Mouse (Mus musculus): Measurements from ENCODE around the gene March4. TPM values are rescaled to one million over a fixed set of nuclear protein-coding genes. Genes with fewer than 3 reads are reported as not detected.

The March4 gene
- polyA plus RNA-seq, 1 experiment from 2014 or later = 0.13 TPM

GRCm38 (mm10) chr1:72509551-72509950, 27.2 kb downstream of the March4 start:
- no peak for ATAC-seq (ENCODE audit: insufficient number of reproducible peaks, insufficient read depth, low FRiP score, low read depth)
- WGBS = 82% methylated on average over 4 of the region's 4 CpGs

GRCm38 (mm10) chr1:72507670-72508069, 29.1 kb downstream of the March4 start:
- H3K4me1 ChIP-seq (ENCODE audit: control insufficient read depth, insufficient read depth, low read length) = no peaks in the 10 kb centered on the region
- H3K4me2 ChIP-seq (replicated peaks; ENCODE audit: low read depth, low read length) = no peak overlapping the region
- no peak overlapping the region for H3K4me3 ChIP-seq (ENCODE audit: low read depth, low read length)
- no peak overlapping the region for H3K27ac ChIP-seq (ENCODE audit: low read length)
- H3K9ac ChIP-seq (replicated peaks; ENCODE audit: low read depth, low read length) = no peak overlapping the region
- H3K27me3 ChIP-seq (ENCODE audit: control insufficient read depth, insufficient read depth, low read length) = no peaks in the 10 kb centered on the region
- H3K36me3 ChIP-seq (ENCODE audit: control insufficient read depth, insufficient read depth, low read length) = no peaks in the 10 kb centered on the region
- WGBS = 52% methylated on average over 2 of the region's 2 CpGs
- H3K9me3 ChIP-seq (ENCODE audit: control insufficient read depth, low read depth, low read length) = no peaks in the 10 kb centered on the region
- ATAC-seq (ENCODE audit: insufficient number of reproducible peaks, insufficient read depth, low FRiP score, low read depth) = no peak

More at GRCm38 (mm10) chr1:72509551-72509950, 27.2 kb downstream of the March4 start:
- Histone ChIP-seq H3K4me1 (ENCODE audit: control insufficient read depth, insufficient read depth, low read length) (no peaks in the 10 kb centered on the region), H3K9ac (replicated peaks; ENCODE audit: low read depth, low read length) (no peak overlapping the region), H3K36me3 (ENCODE audit: control insufficient read depth, insufficient read depth, low read length) (no peaks in the 10 kb centered on the region), H3K4me3 (ENCODE audit: low read depth, low read length) (no peak overlapping the region), H3K4me2 (replicated peaks; ENCODE audit: low read depth, low read length) (no peak overlapping the region), H3K27ac (ENCODE audit: low read length) (no peak overlapping the region), H3K9me3 (ENCODE audit: control insufficient read depth, low read depth, low read length) (no peaks in the 10 kb centered on the region), H3K27me3 (ENCODE audit: control insufficient read depth, insufficient read depth, low read length) (no peaks in the 10 kb centered on the region)

GRCm38 (mm10) chr1:72506202-72506601, 30.5 kb downstream of the March4 start:
- H3K4me2 ChIP-seq (replicated peaks; ENCODE audit: low read depth, low read length) = no peak overlapping the region
- no peaks in the 10 kb centered on the region for H3K36me3 ChIP-seq (ENCODE audit: control insufficient read depth, insufficient read depth, low read length)
- H3K9me3 ChIP-seq (ENCODE audit: control insufficient read depth, low read depth, low read length) = no peaks in the 10 kb centered on the region
- H3K27ac ChIP-seq (ENCODE audit: low read length) = no peak overlapping the region
- no peaks in the 10 kb centered on the region for H3K4me1 ChIP-seq (ENCODE audit: control insufficient read depth, insufficient read depth, low read length)
- ATAC-seq (ENCODE audit: insufficient number of reproducible peaks, insufficient read depth, low FRiP score, low read depth) = no peak
- 60% methylated on average over 10 of the region's 10 CpGs for WGBS
- no peak overlapping the region for H3K4me3 ChIP-seq (ENCODE audit: low read depth, low read length)
- no peaks in the 10 kb centered on the region for H3K27me3 ChIP-seq (ENCODE audit: control insufficient read depth, insufficient read depth, low read length)
- H3K9ac ChIP-seq (replicated peaks; ENCODE audit: low read depth, low read length) = no peak overlapping the region

- Histone ChIP-seq H3K27ac (ENCODE audit: low read length) (no peak overlapping the region), H3K9ac (replicated peaks; ENCODE audit: low read depth, low read length) (no peak overlapping the region), H3K27me3 (ENCODE audit: control insufficient read depth, insufficient read depth, low read length) (no peaks in the 10 kb centered on the region), H3K9me3 (ENCODE audit: control insufficient read depth, low read depth, low read length) (no peaks in the 10 kb centered on the region), H3K4me2 (replicated peaks; ENCODE audit: low read depth, low read length) (no peak overlapping the region), H3K4me1 (ENCODE audit: control insufficient read depth, insufficient read depth, low read length) (no peaks in the 10 kb centered on the region), H3K36me3 (ENCODE audit: control insufficient read depth, insufficient read depth, low read length) (no peaks in the 10 kb centered on the region), H3K4me3 (ENCODE audit: low read depth, low read length) (no peak overlapping the region)
- ATAC-seq (ENCODE audit: insufficient number of reproducible peaks, insufficient read depth, low FRiP score, low read depth) = no peak
- 85% methylated on average over 5 of the region's 5 CpGs for WGBS
Measured at GRCm38 (mm10) chr1:72497609-72498008, 39.1 kb downstream of the March4 start.

- H3K9me3 ChIP-seq (ENCODE audit: control insufficient read depth, low read depth, low read length) = no peaks in the 10 kb centered on the region
- H3K4me1 ChIP-seq (ENCODE audit: control insufficient read depth, insufficient read depth, low read length) = no peaks in the 10 kb centered on the region
- H3K9ac ChIP-seq (replicated peaks; ENCODE audit: low read depth, low read length) = no peak overlapping the region
- no peaks in the 10 kb centered on the region for H3K36me3 ChIP-seq (ENCODE audit: control insufficient read depth, insufficient read depth, low read length)
- WGBS = 87% methylated on average over 3 of the region's 3 CpGs
- H3K4me3 ChIP-seq (ENCODE audit: low read depth, low read length) = no peak overlapping the region
- no peaks in the 10 kb centered on the region for H3K27me3 ChIP-seq (ENCODE audit: control insufficient read depth, insufficient read depth, low read length)
- H3K4me2 ChIP-seq (replicated peaks; ENCODE audit: low read depth, low read length) = no peak overlapping the region
- no peak overlapping the region for H3K27ac ChIP-seq (ENCODE audit: low read length)
- no peak for ATAC-seq (ENCODE audit: insufficient number of reproducible peaks, insufficient read depth, low FRiP score, low read depth)
Measured at GRCm38 (mm10) chr1:72493454-72493853, 43.3 kb downstream of the March4 start.

- Histone ChIP-seq H3K9ac (replicated peaks; ENCODE audit: low read depth, low read length) (no peak overlapping the region), H3K4me1 (ENCODE audit: control insufficient read depth, insufficient read depth, low read length) (no peaks in the 10 kb centered on the region), H3K27ac (ENCODE audit: low read length) (no peak overlapping the region), H3K27me3 (ENCODE audit: control insufficient read depth, insufficient read depth, low read length) (no peaks in the 10 kb centered on the region), H3K9me3 (ENCODE audit: control insufficient read depth, low read depth, low read length) (no peaks in the 10 kb centered on the region), H3K4me3 (ENCODE audit: low read depth, low read length) (no peak overlapping the region), H3K36me3 (ENCODE audit: control insufficient read depth, insufficient read depth, low read length) (no peaks in the 10 kb centered on the region), H3K4me2 (replicated peaks; ENCODE audit: low read depth, low read length) (no peak overlapping the region)
- ATAC-seq (ENCODE audit: insufficient number of reproducible peaks, insufficient read depth, low FRiP score, low read depth) = no peak
- WGBS = 85% methylated on average over 10 of the region's 10 CpGs
Measured at GRCm38 (mm10) chr1:72492666-72493065, 44.1 kb downstream of the March4 start.

- H3K9me3 ChIP-seq (ENCODE audit: control insufficient read depth, low read depth, low read length) = no peaks in the 10 kb centered on the region
- no peaks in the 10 kb centered on the region for H3K27me3 ChIP-seq (ENCODE audit: control insufficient read depth, insufficient read depth, low read length)
- no peaks in the 10 kb centered on the region for H3K36me3 ChIP-seq (ENCODE audit: control insufficient read depth, insufficient read depth, low read length)
- WGBS = 67% methylated on average over 5 of the region's 5 CpGs
- H3K4me1 ChIP-seq (ENCODE audit: control insufficient read depth, insufficient read depth, low read length) = no peaks in the 10 kb centered on the region
- H3K4me3 ChIP-seq (ENCODE audit: low read depth, low read length) = no peak overlapping the region
- H3K27ac ChIP-seq (ENCODE audit: low read length) = no peak overlapping the region
- H3K9ac ChIP-seq (replicated peaks; ENCODE audit: low read depth, low read length) = no peak overlapping the region
- no peak for ATAC-seq (ENCODE audit: insufficient number of reproducible peaks, insufficient read depth, low FRiP score, low read depth)
- H3K4me2 ChIP-seq (replicated peaks; ENCODE audit: low read depth, low read length) = no peak overlapping the region
Measured at GRCm38 (mm10) chr1:72491307-72491706, 45.4 kb downstream of the March4 start.

GRCm38 (mm10) chr1:72490801-72491200, 45.9 kb downstream of the March4 start:
- no peaks in the 10 kb centered on the region for H3K9me3 ChIP-seq (ENCODE audit: control insufficient read depth, low read depth, low read length)
- no peak overlapping the region for H3K27ac ChIP-seq (ENCODE audit: low read length)
- no peak overlapping the region for H3K4me2 ChIP-seq (replicated peaks; ENCODE audit: low read depth, low read length)
- no peak for ATAC-seq (ENCODE audit: insufficient number of reproducible peaks, insufficient read depth, low FRiP score, low read depth)
- H3K9ac ChIP-seq (replicated peaks; ENCODE audit: low read depth, low read length) = no peak overlapping the region
- H3K36me3 ChIP-seq (ENCODE audit: control insufficient read depth, insufficient read depth, low read length) = no peaks in the 10 kb centered on the region
- no peak overlapping the region for H3K4me3 ChIP-seq (ENCODE audit: low read depth, low read length)
- no peaks in the 10 kb centered on the region for H3K4me1 ChIP-seq (ENCODE audit: control insufficient read depth, insufficient read depth, low read length)
- WGBS = 71% methylated on average over 3 of the region's 3 CpGs
- H3K27me3 ChIP-seq (ENCODE audit: control insufficient read depth, insufficient read depth, low read length) = no peaks in the 10 kb centered on the region

- H3K4me1 ChIP-seq (ENCODE audit: control insufficient read depth, insufficient read depth, low read length) = no peaks in the 10 kb centered on the region
- no peak overlapping the region for H3K4me2 ChIP-seq (replicated peaks; ENCODE audit: low read depth, low read length)
- ATAC-seq (ENCODE audit: insufficient number of reproducible peaks, insufficient read depth, low FRiP score, low read depth) = no peak
- H3K36me3 ChIP-seq (ENCODE audit: control insufficient read depth, insufficient read depth, low read length) = no peaks in the 10 kb centered on the region
- no peak overlapping the region for H3K27ac ChIP-seq (ENCODE audit: low read length)
- no peaks in the 10 kb centered on the region for H3K27me3 ChIP-seq (ENCODE audit: control insufficient read depth, insufficient read depth, low read length)
- H3K9me3 ChIP-seq (ENCODE audit: control insufficient read depth, low read depth, low read length) = no peaks in the 10 kb centered on the region
- H3K9ac ChIP-seq (replicated peaks; ENCODE audit: low read depth, low read length) = no peak overlapping the region
- no peak overlapping the region for H3K4me3 ChIP-seq (ENCODE audit: low read depth, low read length)
- whole genome bisulfite sequencing = 9% methylated on average over 8 of the region's 8 CpGs
Measured at GRCm38 (mm10) chr1:72490193-72490592, 46.5 kb downstream of the March4 start.

Measured in stomach, embryonic 14.5 days (tissue).